Mouse (Mus musculus) intestine, embryonic 15.5 days (tissue): ENCODE data around the gene Gpr4. TPM values are rescaled to one million over a fixed set of nuclear protein-coding genes. Genes with fewer than 3 reads are reported as not detected.

Experiments
- ATAC-seq: fragments of 200-750 bp; cut with Nextera tagmentation; 2 replicates; pipeline ENCODE4 v1.8.0; 2017; ENCODE audit warnings: moderate TSS enrichment, moderate library complexity
- H3K27ac ChIP-seq: fragments of 300-500 bp; sonication (generic); 2 replicates; pipeline ENCODE4 v1.5.1; 2015; ENCODE audit warnings: mild to moderate bottlenecking, inconsistent platforms
- H3K27me3 ChIP-seq: fragments of 300-500 bp; sonication (generic); replicated peaks from 2 replicates; pipeline ENCODE4 v1.6.1; 2015; ENCODE audit warnings: inconsistent platforms
- H3K36me3 ChIP-seq: fragments of 300-500 bp; sonication (generic); 2 replicates; pipeline ENCODE4 v1.6.1; 2015; ENCODE audit warnings: inconsistent platforms
- H3K4me1 ChIP-seq: fragments of 300-500 bp; sonication (generic); replicated peaks from 2 replicates; pipeline ENCODE4 v1.6.1; 2015; ENCODE audit warnings: inconsistent platforms
- H3K4me2 ChIP-seq: fragments of 300-500 bp; sonication (generic); replicated peaks from 2 replicates; pipeline ENCODE4 v1.6.1; 2015; ENCODE audit warnings: mild to moderate bottlenecking, inconsistent platforms
- H3K4me3 ChIP-seq: fragments of 300-500 bp; sonication (generic); replicated peaks from 2 replicates; pipeline ENCODE4 v1.5.1; 2015; ENCODE audit warnings: inconsistent platforms
- H3K9ac ChIP-seq: fragments of 300-500 bp; sonication (generic); 2 replicates; pipeline ENCODE4 v1.6.1; 2015; ENCODE audit warnings: inconsistent platforms
- H3K9me3 ChIP-seq: fragments of 300-500 bp; sonication (generic); 2 replicates; pipeline ENCODE4 v1.6.1; 2016; ENCODE audit warnings: inconsistent platforms
- WGBS: fragments of 180-500 bp; shearing (Covaris S2); methylation state at CpG from one replicate; pipeline ENCODE4 v1.1.7; 2015; 5-methylcytosine and 5-hydroxymethylcytosine counted together
- polyA plus RNA-seq: library from polyadenylated mRNA; unstranded; fragments of >200 nt; fragmentation: Nextera tagmentation; extraction: Ambion mirVana; gene quantifications from 2 replicates; pipeline ENCODE4 v1.2.1, GENCODE M21; 2015

Gpr4 gene
- polyA plus RNA-seq, 1 experiment from 2014 or later: 1.4 TPM

DNA sequence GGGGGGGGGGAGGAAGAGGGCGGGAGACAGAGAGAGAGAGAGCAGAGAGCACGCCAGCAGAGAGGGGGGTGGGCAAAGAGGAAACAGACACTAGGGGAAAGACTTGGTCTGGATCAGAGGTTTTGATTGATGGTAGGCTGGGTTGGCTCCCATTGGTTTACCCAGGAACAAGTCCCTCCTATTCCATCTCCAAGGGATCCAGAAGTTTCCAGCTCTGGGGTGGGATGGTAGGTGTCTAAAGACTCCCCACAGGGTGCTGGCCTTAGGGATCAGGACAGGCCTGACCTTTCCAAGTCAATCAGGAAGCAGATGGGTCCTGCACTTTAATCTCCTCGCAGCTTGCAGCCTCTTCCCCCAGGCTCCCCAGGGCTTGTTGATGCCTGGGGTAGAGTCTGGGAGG is 5.6 kb downstream of the Gpr4 start:
- no peak; the same call in 1 of the 2 replicates for ATAC-seq
- Histone ChIP-seq H3K36me3 (no peaks in the 10 kb centered on the region), H3K4me2 (no peak overlapping the region), H3K4me1 (no peaks in the 10 kb centered on the region), H3K4me3 (no peak overlapping the region), H3K9ac (no peak overlapping the region), H3K27me3 (no peaks in the 10 kb centered on the region), H3K9me3 (no peaks in the 10 kb centered on the region), H3K27ac (no peak overlapping the region)
- WGBS: 5% methylated on average over 3 of the region's 3 CpGs

DNA sequence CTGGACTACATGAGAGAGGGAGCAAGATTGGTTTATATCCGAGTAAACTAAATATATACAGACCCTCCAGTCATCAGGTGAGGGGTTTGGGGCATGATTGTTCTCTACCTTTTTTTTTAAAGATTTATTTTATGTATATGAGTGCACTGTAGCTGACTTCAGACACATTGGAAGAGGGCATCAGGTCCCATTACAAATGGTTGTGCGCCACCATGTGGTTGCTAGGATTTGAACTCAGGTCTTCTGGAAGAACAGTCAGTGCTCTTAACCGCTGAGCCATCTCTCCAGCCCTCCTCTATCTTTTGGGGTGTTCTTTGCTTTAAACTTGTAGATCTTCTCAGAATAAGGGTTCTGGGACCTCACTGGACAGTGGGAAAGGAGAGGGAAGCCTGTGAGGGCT is 7.7 kb downstream of the Gpr4 start:
- ATAC-seq: no peak
- Histone ChIP-seq H3K27me3 (no peaks in the 10 kb centered on the region), H3K36me3 (no peaks in the 10 kb centered on the region), H3K9ac (no peak overlapping the region), H3K9me3 (no peaks in the 10 kb centered on the region), H3K4me3 (no peak overlapping the region), H3K4me2 (no peak overlapping the region), H3K4me1 (peaks cover 3% of the 10 kb centered on the region; the same call in 1 of the 2 replicates), H3K27ac (no peak overlapping the region)
- 60% methylated on average over 3 of the region's 3 CpGs for WGBS

DNA sequence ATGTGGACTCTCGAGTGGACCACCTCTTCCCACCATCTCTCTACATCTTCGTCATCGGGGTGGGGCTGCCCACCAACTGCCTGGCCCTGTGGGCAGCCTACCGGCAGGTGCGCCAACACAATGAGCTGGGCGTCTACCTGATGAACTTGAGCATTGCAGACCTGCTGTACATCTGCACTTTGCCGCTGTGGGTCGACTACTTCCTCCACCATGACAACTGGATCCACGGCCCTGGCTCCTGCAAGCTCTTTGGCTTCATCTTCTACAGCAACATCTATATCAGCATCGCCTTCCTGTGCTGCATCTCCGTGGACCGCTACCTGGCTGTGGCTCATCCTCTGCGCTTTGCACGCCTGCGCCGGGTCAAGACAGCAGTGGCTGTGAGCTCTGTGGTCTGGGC is 9.9 kb downstream of the Gpr4 start:
- H3K36me3 ChIP-seq: 0 out of 2 replicates have a peak, but pooled peaks cover 4% of the 10 kb centered on the region
- no peak overlapping the region for H3K4me3 ChIP-seq
- no peak overlapping the region for H3K27ac ChIP-seq
- no peaks in the 10 kb centered on the region for H3K27me3 ChIP-seq
- no peak for ATAC-seq
- WGBS: 92% methylated on average over 16 of the region's 16 CpGs
- H3K4me2 ChIP-seq: no peak overlapping the region
- no peak overlapping the region for H3K9ac ChIP-seq
- H3K4me1 ChIP-seq: peaks cover 9% of the 10 kb centered on the region
- H3K9me3 ChIP-seq: no peaks in the 10 kb centered on the region

DNA sequence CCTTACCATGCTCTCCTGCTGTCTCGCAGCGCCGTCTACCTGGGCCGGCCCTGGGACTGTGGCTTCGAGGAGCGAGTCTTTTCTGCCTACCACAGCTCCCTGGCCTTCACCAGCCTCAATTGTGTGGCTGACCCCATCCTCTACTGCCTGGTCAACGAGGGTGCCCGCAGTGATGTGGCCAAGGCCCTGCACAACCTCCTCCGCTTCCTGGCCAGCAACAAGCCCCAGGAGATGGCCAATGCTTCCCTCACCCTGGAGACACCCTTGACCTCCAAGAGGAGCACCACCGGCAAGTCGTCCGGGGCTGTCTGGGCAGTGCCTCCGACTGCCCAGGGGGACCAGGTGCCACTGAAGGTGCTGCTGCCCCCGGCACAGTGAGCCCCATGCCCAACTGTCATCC is 10.5 kb downstream of the Gpr4 start:
- Histone ChIP-seq H3K36me3 (0 out of 2 replicates have a peak, but pooled peaks cover 4% of the 10 kb centered on the region), H3K4me2 (no peak overlapping the region), H3K27ac (no peak overlapping the region), H3K4me1 (peaks cover 10% of the 10 kb centered on the region), H3K9me3 (no peaks in the 10 kb centered on the region), H3K9ac (no peak overlapping the region), H3K27me3 (no peaks in the 10 kb centered on the region), H3K4me3 (no peak overlapping the region)
- WGBS: 88% methylated on average over 14 of the region's 14 CpGs
- ATAC-seq: no peak

DNA sequence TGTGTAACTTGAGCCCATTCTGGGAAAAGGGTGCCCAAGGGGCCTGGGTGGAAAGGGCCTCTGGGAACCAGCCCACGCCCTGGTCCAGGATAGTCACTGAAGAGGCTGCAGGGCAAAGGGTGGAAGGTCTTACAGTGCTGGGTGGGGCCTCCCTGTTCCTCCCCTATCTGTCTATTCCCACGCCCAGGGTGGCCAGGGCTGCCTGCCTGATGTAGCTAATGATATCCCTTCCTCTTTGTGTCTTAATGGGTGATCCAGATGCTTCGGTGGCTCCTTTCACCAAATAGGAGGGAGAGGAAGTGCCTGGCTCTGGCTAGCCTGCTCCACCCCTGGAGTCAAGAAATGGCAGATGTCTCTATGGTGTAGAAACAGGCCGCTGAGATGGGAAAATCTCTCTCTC is 12.6 kb downstream of the Gpr4 start:
- H3K27me3 ChIP-seq: no peaks in the 10 kb centered on the region
- 77% methylated on average over 4 of the region's 4 CpGs for WGBS

DNA sequence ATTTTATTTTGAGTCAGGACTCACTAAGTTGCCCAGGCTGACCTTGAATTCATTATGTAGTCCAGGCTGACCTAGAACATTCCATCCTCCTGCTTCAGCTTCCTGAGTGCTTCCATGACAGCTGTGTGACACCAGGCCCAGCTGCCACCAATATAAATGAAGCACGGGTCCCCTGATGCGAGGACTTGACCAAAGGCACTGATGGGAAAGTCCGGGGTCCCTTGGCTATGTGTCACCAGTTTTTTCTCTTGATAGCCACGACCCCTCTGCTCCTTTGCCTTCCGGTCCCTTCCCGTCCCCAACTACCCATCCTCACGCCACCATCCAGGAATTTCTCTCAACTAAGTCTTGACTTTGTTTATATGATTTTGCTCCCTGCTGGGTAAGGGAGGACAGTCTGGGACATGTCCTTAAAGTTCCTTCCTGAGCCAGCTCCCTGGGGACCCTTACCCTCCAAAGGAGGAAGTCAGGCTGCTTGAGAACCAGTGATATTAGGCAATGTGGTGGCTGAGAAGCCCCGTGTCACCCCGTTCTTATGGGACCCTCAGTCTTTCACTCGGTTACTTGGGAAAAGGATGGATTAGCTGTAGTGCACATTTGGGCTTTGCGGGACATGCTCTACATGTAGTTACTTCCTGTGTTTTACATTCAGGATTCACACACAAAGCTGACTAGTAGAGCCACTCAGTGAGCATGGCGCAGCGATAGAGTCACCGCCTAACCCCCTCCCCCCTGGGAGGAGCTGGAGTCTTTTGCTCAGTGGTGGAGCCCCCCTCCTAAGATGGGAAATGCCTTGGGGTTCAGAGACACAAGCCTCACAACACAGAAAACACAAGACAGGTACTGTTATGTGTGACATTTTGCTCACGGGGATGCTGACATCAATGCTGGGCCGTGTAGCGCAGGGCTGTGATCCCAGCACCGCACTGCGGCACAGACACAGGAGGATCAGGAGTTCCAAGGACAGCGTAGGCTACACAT is 14.8 kb downstream of the Gpr4 start:
- peak overlapping the region; percentile 99 for H3K27ac ChIP-seq
- no peaks in the 10 kb centered on the region for H3K9me3 ChIP-seq
- peak overlapping the region; percentile 69 for H3K4me2 ChIP-seq
- ATAC-seq: peak; percentile 27
- WGBS: 12% methylated on average over 20 of the region's 20 CpGs
- H3K4me1 ChIP-seq: peaks cover 25% of the 10 kb centered on the region
- H3K4me3 ChIP-seq: peak overlapping the region; percentile 68
- peak overlapping the region; percentile 46 for H3K9ac ChIP-seq
- 0 out of 2 replicates have a peak, but pooled peaks cover 4% of the 10 kb centered on the region for H3K36me3 ChIP-seq
- no peaks in the 10 kb centered on the region for H3K27me3 ChIP-seq

More for the DNA sequence above, 12.6 kb downstream of the Gpr4 start:
- 0 out of 2 replicates have a peak, but pooled peaks cover 4% of the 10 kb centered on the region for H3K36me3 ChIP-seq
- no peak overlapping the region for H3K9ac ChIP-seq
- peaks cover 17% of the 10 kb centered on the region for H3K4me1 ChIP-seq
- no peaks in the 10 kb centered on the region for H3K9me3 ChIP-seq
- H3K27ac ChIP-seq: no peak overlapping the region
- H3K4me3 ChIP-seq: no peak overlapping the region
- ATAC-seq: no peak
- no peak overlapping the region for H3K4me2 ChIP-seq

DNA sequence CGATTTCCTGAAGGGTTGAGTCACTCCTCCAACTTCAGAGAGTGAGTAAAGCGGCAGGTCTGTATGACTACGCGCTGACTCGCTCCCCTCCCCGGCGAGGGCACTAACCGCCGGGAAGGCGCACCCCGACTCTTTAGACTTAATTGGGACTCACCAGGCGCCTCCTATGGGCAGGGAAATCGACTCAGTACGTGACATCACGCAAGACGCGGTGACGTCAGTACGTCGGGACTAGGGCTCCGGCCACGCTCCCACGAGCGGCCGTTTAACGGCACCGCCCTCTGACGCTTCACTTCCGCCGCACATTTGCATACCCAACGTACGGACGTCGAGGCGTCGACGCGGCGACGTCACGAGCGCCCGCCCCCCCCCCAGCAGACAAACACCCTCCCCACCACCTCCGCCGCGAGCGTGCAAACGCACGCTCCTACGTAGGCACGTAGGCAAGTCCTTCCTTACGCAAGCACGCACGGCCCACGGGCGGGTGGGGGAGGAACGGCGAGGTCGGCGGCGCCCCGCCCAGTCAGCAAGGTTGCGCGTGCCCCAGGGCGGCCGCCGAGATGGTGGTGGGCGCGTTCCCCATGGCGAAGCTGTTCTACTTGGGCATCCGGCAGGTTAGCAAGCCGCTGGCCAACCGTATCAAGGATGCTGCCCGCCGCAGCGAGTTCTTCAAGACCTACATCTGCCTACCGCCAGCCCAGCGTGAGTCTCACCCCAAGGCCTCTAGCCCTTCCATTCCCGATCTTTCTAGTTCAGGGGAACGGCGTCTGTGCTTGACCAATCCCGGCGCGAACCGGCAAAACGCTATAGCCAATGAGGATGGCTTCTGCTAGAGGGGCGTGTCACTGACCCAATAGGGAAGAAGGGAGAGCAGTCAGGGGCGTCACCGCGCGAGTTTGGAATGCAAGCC is 15.8 kb downstream of the Gpr4 start, which contains the start of gene Opa3:
Gene Opa3 (plus strand): TSS at position 452 of the 910 bp plus-strand sequence.
- Histone ChIP-seq H3K9me3 (no peaks in the 10 kb centered on the region), H3K4me1 (peaks cover 30% of the 10 kb centered on the region), H3K27me3 (no peaks in the 10 kb centered on the region), H3K4me2 (peak within 1 kb of the TSS; percentile 75), H3K27ac (peak within 1 kb of the TSS; percentile 99), H3K9ac (peak within 1 kb of the TSS; percentile 78), H3K4me3 (peak within 1 kb of the TSS; percentile 68), H3K36me3 (0 out of 2 replicates have a peak, but pooled peaks cover 4% of the 10 kb centered on the region)
- peak; percentile 94 for ATAC-seq
- whole genome bisulfite sequencing: under 1% methylated on average over 89 of the region's 91 CpGs

DNA sequence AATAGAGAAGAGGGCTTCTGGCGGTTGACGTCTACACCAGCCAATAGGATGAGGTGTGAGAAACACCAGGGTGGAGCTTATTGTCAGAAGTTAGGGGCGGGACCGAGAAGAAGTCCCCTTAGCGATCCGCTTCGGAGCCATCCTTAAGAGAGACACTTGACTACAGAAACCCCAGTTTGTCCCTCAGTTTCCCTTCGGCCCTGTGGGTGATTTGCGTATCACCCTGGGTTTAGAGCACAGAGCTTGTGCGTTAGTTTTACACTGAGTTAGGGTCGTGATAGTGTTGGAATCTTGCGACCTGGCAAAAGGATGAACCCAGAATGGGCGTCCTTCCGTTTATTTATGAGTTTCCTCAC is 16.4 kb downstream of the Gpr4 start:
- WGBS: under 1% methylated on average over 14 of the region's 14 CpGs
- H3K9me3 ChIP-seq: no peaks in the 10 kb centered on the region
- ATAC-seq: no peak

DNA sequence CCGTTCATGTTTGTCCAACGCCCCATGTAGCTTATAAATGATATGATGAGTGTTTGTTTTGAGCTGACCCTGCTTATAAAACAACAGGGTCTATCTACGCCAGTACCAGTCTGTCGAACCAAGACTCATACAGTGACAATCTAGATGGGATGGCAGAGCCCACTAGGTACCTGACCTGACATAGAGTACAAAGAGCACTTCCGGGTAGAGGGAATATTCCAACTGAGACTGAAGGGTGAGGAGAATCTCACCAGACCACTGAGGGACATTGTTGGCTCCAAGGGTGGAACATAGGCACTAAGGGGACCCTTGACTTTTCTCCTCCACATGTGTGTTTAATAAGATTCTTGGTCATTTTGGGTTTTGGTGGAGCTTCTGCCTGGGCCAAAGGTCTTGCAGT is 17.1 kb downstream of the Gpr4 start:
- peak overlapping the region; percentile 56 for H3K9ac ChIP-seq
- peak overlapping the region; percentile 80 for H3K27ac ChIP-seq
- 24% methylated on average over 5 of the region's 5 CpGs for WGBS
- H3K9me3 ChIP-seq: no peaks in the 10 kb centered on the region
- H3K36me3 ChIP-seq: 0 out of 2 replicates have a peak, but pooled peaks cover 4% of the 10 kb centered on the region
- H3K27me3 ChIP-seq: no peaks in the 10 kb centered on the region
- H3K4me2 ChIP-seq: peak overlapping the region; percentile 75
- ATAC-seq: no peak
- H3K4me3 ChIP-seq: peak overlapping the region; percentile 68
- H3K4me1 ChIP-seq: peaks cover 30% of the 10 kb centered on the region

More for the DNA sequence above, 16.4 kb downstream of the Gpr4 start:
- Histone ChIP-seq H3K4me1 (peaks cover 30% of the 10 kb centered on the region), H3K4me2 (peak overlapping the region; percentile 75), H3K27me3 (no peaks in the 10 kb centered on the region), H3K4me3 (peak overlapping the region; percentile 68), H3K9ac (peak overlapping the region; percentile 56), H3K36me3 (0 out of 2 replicates have a peak, but pooled peaks cover 4% of the 10 kb centered on the region), H3K27ac (peak overlapping the region; percentile 80)

DNA sequence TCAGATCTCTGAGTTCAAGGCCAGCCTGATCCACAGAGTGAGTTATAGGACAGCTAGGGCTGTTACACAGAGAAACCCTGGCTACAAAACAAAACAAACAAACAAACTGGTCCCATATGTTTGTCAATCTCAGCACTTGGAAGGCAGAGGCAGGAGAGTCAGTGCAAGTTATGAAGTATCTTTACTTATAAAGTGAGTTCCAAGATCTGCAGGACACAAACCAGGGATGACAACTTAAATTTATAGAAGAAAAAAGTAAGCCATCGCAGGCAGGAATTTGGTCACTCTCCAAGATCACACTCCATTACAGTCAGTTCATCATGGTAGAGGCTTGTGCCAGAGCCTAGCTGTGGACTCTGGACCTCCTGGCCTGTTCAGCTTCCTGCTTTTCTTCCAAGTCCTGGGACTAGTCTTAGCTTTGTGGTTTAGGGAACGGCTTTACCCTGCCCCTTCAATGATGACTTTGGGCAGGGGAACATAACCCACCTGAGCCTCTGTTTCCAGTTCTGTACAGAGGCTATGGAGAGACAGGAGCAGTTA is 17.8 kb downstream of the Gpr4 start:
- 0 out of 2 replicates have a peak, but pooled peaks cover 4% of the 10 kb centered on the region for H3K36me3 ChIP-seq
- no peaks in the 10 kb centered on the region for H3K9me3 ChIP-seq
- H3K4me2 ChIP-seq: peak overlapping the region; percentile 75
- H3K4me1 ChIP-seq: peaks cover 27% of the 10 kb centered on the region
- no peaks in the 10 kb centered on the region for H3K27me3 ChIP-seq
- peak overlapping the region; percentile 56 for H3K9ac ChIP-seq
- H3K27ac ChIP-seq: peak overlapping the region; percentile 54; the same call in 1 of the 2 replicates
- 76% methylated on average over 2 of the region's 2 CpGs for WGBS
- no peak for ATAC-seq
- H3K4me3 ChIP-seq: no peak overlapping the region

DNA sequence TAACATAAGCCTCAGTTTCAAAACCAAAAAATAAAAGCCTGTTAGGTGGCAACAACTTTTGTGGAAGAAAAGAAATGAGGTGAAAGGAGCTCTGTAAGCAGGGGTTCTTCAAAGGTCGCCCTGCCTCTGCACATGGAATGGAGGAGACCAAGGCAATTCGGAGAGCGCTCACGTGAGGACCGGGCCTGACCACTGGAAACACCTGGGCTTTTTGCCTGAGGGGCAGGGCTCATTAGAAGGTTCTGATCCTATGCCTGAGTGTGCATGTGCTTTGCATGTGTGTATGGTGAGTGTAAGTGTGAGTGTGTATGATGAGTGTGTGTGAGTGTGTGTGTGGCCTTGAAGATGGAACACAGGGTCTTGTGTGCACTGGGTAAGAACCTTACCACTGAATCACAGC is 18.6 kb downstream of the Gpr4 start:
- Histone ChIP-seq H3K27me3 (no peaks in the 10 kb centered on the region), H3K9ac (0 out of 2 replicates have a peak overlapping the region, but pooled peaks have one; percentile 13), H3K9me3 (no peaks in the 10 kb centered on the region), H3K27ac (no peak overlapping the region), H3K4me3 (no peak overlapping the region), H3K4me1 (peaks cover 29% of the 10 kb centered on the region), H3K36me3 (no peaks in the 10 kb centered on the region), H3K4me2 (no peak overlapping the region)
- ATAC-seq: no peak
- 93% methylated on average over 5 of the region's 5 CpGs for WGBS
